Mouse (Mus musculus) heart, postnatal 36 days (tissue): ENCODE results near the gene Fbxl17. TPM values are rescaled to one million over a fixed set of nuclear protein-coding genes. Genes with fewer than 3 reads are reported as not detected.
A peak's percentile ranks its signal among the peaks of the same experiment; 100 is the strongest.

Experiments
- DNase-seq, 2 experiments: peaks; one replicate each; pipeline ENCODE4 v3.0.0; 2021 to 2022
- intact Hi-C: fragments of 180-260 bp; cut with DNase I; formaldehyde crosslinking; loops from one replicate; pipeline ENCODE4 v1.15.1; 2025
- total RNA-seq, 2 experiments: library from RNA; stranded (reverse); gene quantifications; 2 replicates each; pipeline ENCODE4 v1.2.3; 2021

Gene Fbxl17
- total RNA-seq, 2 experiments from 2014 or later, result 22.8 to 27.0 TPM

- DNase-seq, result no peak
- intact Hi-C loops, result no loop called here
These were observed 94.3 kb downstream of the Fbxl17 start for GRCm38 (mm10) chr17:63405471-63405870.

GRCm38 (mm10) chr17:63404968-63405367, 94.8 kb downstream of the Fbxl17 start:
- peak; percentile 43 to 53 for DNase-seq

GRCm38 (mm10) chr17:63403801-63404415, 95.9 kb downstream of the Fbxl17 start:
- no peak for DNase-seq
- intact Hi-C loops, result no loop called here

More at GRCm38 (mm10) chr17:63404968-63405367, 94.8 kb downstream of the Fbxl17 start:
- intact Hi-C loops, result no loop called here

GRCm38 (mm10) chr17:63402741-63403681, 96.8 kb downstream of the Fbxl17 start:
- DNase-seq, result peak; percentile 19 to 31
- intact Hi-C loops, result no loop called here

- intact Hi-C loops, result no loop called here
- DNase-seq, result no peak
These were observed 97.6 kb downstream of the Fbxl17 start for GRCm38 (mm10) chr17:63402170-63402569.

- DNase-seq, result no peak
- intact Hi-C loops, result no loop called here
These were observed 99.2 kb downstream of the Fbxl17 start for GRCm38 (mm10) chr17:63400640-63401039.

- intact Hi-C loops, result no loop called here
- DNase-seq, result no peak
These were observed 100.0 kb downstream of the Fbxl17 start for GRCm38 (mm10) chr17:63399816-63400215.

- no peak for DNase-seq
- intact Hi-C loops, result loop anchor here (2.0 kb wide), 1 partner anchor 17 kb away; no protein-coding TSS in a partner anchor
These were observed 108.3 kb downstream of the Fbxl17 start for GRCm38 (mm10) chr17:63391506-63391905.

GRCm38 (mm10) chr17:63390951-63391350, 108.9 kb downstream of the Fbxl17 start:
- intact Hi-C loops, result loop anchor here (2.0 kb wide), 1 partner anchor 16 kb away; no protein-coding TSS in a partner anchor
- no peak for DNase-seq

GRCm38 (mm10) chr17:63370977-63371376, 128.8 kb downstream of the Fbxl17 start:
- DNase-seq, result no peak
- intact Hi-C loops, result no loop called here

GRCm38 (mm10) chr17:63369631-63370310, 130.0 kb downstream of the Fbxl17 start:
- intact Hi-C loops, result no loop called here
- no peak for DNase-seq

GRCm38 (mm10) chr17:63367476-63367875, 132.3 kb downstream of the Fbxl17 start:
- intact Hi-C loops, result no loop called here
- DNase-seq, result no peak

- intact Hi-C loops, result no loop called here
- no peak for DNase-seq
These were observed 133.8 kb downstream of the Fbxl17 start for GRCm38 (mm10) chr17:63366045-63366444.

- intact Hi-C loops, result no loop called here
These were observed 135.2 kb downstream of the Fbxl17 start for GRCm38 (mm10) chr17:63364605-63365004.

GRCm38 (mm10) chr17:63362196-63362595, 137.6 kb downstream of the Fbxl17 start:
- no peak for DNase-seq
- intact Hi-C loops, result no loop called here

More at GRCm38 (mm10) chr17:63364605-63365004, 135.2 kb downstream of the Fbxl17 start:
- DNase-seq, result no peak

- intact Hi-C loops, result no loop called here
- no peak for DNase-seq
These were observed 138.1 kb downstream of the Fbxl17 start for GRCm38 (mm10) chr17:63361679-63362078.

- intact Hi-C loops, result no loop called here
- DNase-seq, result no peak
These were observed 141.0 kb downstream of the Fbxl17 start for GRCm38 (mm10) chr17:63358837-63359236.

GRCm38 (mm10) chr17:63356202-63356601, 143.6 kb downstream of the Fbxl17 start:
- intact Hi-C loops, result no loop called here

GRCm38 (mm10) chr17:63352634-63353195, 147.1 kb downstream of the Fbxl17 start:
- intact Hi-C loops, result no loop called here

More at GRCm38 (mm10) chr17:63356202-63356601, 143.6 kb downstream of the Fbxl17 start:
- no peak for DNase-seq

GRCm38 (mm10) chr17:63351682-63352081, 148.1 kb downstream of the Fbxl17 start:
- no peak for DNase-seq
- intact Hi-C loops, result no loop called here

More at GRCm38 (mm10) chr17:63352634-63353195, 147.1 kb downstream of the Fbxl17 start:
- DNase-seq, result no peak
